Mouse (Mus musculus): ENCODE measurements around the gene Sigmar1.

DNA sequence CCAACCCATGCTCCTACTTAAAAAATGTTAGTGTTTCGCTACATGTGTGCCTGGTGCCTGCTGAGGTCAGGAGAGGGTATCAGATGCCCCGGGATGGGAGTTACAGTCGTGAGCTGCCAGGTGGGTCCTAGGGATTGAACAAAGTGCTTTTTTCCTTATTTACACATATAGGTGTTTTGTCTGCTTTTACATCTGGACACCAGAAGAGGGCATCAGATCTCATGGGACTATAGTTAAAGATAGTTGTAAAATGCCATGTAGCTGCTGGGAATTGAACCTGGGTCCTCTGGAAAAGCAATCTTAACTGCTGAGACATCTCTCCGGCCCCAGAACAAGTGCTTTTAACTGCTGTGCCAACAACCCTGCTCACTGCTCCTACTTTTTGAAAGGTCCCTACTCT, 45.7 kb downstream of the Sigmar1 start:
- no peak for TF ChIP-seq POLR2A (IDR thresholded peaks at IDR 0.05; ENCODE audit: extremely low read depth, insufficient read depth, low read length)
- 0 out of 2 replicates have a peak, but pooled peaks have one; percentile 15 for TF ChIP-seq CTCF (IDR thresholded peaks at IDR 0.05; ENCODE audit: low read depth, low read length)
